Mouse (Mus musculus): ENCODE results near the gene Kcnh2.
"Not testable (repeated sequence)": the region's sequence is repeated elsewhere in the genome, so short reads cannot be mapped to it uniquely, and the experiment has no call there.

Gene Kcnh2

DNA sequence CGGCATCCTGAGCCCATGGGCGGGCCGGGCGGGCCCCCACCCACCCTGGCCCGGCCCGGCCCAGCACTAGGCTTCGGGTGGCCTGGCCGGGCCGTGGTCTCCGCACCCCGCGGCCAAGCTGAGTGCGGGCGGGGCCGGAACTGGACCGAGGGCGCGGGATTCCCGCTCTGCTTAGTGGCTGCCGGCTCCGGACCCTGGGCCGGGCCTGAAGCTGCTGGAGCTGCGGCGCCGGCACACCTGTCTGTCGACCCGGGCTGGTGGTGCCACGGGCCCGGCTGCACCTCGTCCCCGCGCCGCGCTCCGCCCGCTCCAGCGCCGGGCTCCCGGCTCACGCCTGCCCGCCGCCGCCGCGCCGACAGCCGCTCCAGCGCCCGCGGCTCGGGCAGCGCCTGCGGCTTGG lies at the start of gene Kcnh2:
Kcnh2 (minus strand) TSS at position 327 of the 400 bp plus-strand sequence.
- no peak for DNase-seq

DNA sequence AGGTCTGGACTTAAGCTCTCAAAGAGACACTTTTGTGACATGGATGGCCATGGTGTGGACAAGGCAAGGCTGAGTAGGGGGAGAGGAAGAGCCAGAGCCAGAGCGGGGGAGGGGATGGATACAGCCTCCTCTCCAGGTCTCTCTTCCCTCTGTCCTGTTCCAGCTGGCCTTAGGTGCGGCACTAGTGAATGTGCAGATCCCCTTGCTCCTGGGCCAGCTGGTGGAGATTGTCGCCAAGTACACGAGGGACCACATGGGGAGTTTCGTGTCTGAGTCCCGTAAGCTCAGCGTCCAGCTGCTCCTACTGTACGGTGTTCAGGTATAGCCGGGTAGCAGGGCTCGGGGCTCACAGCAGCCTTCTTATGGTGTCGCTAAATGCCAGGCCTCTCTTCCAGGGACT lies 49.0 kb upstream of the Kcnh2 start:
- no peak for DNase-seq

DNA sequence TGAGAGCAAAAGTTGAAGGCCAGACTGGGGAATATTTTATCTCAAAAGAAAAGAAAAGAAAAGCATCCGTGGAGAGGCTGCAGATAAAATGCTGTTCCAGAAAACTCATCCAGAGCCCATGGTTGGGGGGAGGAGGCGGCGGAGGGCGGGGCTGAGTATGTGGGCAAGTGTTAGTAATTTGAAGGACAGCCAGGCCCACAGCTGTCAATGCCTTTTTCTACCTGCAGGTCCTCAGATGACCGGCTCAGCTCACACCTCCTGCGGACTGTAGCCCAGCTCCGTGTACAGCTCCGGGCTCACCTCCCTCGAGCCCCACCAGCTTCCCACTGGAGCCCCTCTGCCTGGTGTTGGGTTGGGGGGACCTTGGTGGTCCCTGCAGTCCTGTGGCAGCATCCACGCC lies 48.3 kb upstream of the Kcnh2 start:
- DNase-seq, result no peak

DNA sequence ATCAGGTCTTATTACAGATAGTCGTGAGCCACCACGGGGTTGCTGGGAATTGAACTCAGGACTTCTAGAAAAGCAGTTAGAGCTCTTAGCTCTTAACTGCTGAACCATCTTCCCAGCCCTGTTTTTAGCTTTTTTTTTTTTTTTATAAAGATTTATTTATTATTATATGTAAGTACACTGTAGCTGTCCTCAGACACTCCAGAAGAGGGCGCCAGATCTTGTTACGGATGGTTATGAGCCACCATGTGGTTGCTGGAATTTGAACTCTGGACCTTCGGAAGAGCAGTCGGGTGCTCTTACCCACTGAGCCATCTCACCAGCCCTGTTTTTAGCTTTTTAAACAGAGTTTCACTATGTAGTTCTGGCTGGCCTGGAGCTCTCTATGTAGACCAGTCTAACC lies 44.9 kb upstream of the Kcnh2 start:
- DNase-seq, result not testable (repeated sequence)

DNA sequence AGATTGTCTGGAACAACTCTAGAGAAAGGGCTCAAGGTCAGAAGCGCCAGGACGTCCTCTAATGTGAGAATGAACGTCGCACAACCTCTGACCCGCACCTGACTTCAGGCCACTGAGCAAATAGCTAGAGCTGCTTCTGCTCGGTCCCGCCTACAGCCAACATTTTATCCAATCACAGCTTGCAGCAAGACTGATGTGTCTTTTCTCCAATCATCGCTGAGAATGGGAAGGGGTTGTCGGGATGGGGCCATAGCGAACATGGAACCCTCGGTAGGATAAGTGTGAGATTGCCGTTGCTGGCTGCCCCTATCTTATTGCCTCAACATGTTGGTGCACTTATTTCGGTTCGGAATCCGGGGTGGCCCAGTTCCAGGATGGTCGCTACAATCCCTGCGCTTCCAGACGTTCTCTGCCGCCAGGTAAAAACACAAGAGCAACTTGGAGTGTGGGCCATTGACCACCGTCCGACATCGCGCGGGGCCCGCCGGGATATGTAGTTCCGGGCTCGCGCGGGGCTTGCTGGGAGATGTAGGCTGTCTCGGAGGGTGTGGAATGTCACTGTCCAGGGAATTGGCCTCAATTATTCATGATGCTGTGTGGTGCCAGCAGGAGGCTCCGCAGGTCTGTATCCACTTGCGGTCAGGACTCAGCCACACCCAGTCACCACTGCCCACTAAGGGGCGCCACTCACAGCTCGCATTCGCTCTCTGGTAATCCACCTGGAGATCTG lies 42.9 kb upstream of the Kcnh2 start:
- DNase-seq, result peak; percentile 96

DNA sequence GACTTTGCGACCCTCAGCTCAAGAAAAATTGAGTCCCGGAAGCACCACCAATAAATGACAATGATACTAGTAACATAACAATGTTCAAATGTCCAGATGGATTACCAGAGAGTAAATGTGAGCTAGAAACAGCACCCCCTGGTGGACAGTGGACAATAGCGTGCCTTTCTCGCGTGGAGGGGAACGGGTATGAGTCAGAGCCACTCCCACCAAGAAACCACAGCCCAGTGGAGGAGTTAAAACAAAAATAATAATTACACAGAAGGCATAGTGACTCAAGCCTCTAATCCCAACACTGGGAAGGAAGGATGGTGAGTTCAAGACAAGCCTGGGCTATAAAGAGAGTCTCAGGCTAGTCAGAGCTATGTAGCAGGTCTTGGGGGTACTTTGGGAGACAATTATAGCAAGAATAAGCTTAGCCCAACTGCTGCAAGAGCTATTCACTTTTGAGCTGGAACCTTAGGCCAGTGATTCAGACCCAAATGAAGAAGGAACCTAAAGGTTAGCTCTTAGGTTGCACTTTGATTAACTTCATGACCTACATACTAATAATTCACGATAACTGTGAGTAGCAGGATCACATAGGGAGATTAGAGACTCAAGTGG lies 42.1 kb upstream of the Kcnh2 start, which contains the start of gene Abcb8:
Abcb8 (plus strand) TSS at position 272 of the 606 bp plus-strand sequence.
- peak; percentile 81 for DNase-seq

DNA sequence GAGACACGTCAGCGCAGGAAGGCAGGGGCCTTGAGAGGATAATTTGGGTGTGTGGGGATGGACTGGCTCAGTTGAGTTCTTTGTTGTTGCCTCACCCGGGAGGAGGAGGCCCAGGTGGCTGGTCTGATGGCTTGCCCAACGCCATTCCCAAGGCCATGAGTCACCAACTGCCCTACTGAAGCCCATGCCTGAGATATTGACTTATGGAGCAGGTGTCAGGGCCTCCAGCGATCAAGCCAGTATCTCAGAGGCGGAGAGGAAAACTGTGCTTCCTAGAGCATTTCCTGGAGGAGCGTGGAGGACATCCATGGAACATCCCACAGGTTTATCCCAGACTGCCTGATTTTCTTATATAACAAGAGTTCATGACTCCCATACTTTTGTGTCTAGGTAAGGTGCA lies 41.3 kb upstream of the Kcnh2 start:
- DNase-seq, result no peak

DNA sequence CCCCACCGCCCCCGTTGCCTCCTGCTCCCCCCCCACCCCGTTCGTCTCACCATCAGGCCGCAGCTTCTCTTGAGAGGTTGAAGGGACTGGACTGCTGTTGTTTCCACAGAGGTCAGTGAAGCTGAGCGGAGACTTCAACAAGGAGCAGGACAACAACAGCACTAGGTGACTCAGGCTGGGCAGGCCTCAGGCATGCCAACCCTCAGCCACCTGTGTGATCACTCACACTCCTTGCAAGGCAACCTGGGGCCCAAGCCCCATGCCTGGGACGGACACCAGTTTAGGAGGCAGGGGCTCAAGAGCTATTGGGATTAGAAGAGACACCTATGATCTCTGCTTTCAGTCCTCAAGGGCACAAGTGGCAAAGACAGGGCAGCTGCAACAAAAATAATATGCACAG lies 40.5 kb upstream of the Kcnh2 start, which contains the start of gene Atg9b:
Atg9b (minus strand) TSS at position 280 of the 400 bp plus-strand sequence.
- DNase-seq, result no peak

DNA sequence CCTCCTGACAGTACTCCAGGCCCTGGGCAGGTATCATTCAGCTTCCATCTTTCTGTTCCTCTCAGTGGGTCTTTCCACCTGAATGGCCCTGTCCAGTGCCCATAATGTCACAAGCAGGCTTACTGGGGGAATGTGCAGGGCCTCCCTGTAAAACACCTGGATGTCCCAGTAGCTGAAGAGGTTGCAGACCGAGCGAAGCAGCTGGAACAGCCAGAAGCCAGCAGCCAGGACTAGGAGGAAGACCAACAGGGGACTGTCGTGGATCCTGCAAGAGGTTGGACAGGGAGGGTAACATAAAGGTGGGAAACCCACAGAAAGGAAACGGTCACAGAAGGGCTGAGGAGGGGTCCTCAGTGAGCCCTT lies 38.2 kb upstream of the Kcnh2 start:
- no peak for DNase-seq

DNA sequence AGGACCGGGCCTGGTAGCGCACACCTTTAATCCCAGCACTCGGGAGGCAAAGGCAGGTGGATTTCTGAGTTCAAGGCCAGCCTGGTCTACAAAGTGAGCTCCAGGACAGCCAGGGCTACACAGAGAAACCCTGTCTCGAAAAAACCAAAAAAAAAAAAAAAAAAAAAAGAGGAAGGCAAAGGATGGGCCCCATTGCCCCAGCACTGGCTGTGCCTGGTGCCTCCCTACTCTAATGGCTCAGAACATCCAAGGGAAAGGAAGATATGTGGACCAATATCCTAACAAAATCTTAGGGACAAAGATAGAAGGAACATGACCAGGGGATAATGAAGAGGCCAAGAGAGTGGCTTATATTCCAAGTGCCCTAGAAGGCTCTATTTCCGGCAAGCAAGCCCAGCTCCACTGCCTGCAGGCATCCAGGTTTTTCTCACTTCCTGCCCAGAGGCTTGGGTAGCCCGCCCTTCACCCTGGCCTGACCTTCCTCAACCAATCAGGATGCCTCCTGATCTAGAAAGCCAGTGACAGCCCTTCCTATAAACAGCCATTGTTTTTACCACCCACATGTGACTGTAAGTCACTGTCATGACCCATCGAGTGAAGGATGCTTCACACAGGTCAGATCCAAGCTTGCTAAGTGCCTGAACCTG lies 37.7 kb upstream of the Kcnh2 start:
- DNase-seq, result no peak

DNA sequence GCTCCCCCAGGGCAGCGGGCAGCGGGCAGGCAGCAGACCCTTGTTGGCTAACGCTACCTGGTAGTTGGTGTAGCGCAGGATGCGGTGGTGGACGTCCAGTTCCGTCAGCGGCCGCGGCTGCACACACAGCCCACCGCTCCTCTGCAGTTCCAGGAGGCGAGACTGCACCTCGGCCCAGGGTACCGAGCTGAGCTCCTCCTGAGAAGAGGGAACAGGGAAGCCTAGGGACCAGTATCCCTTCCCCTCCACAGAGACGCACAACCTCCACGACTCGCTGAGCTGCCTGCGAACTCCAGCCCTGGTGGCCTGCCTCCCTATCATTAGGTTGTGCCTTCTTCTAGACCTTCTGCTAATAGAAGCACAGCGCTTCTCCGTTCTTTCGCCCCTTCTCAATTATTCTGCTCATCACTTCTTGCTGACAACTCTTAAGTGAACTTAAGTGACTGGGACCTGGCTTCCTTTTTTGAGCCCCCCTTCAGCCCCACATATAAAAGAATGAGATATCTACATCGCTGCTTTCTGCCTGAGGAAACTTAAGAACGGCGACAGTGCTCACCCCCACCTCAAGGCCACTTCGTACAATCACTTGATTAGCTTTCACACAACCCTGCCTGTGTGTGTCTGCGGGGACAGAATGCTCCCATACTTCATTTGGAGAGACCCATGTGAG lies 37.0 kb upstream of the Kcnh2 start:
- no peak for DNase-seq

DNA sequence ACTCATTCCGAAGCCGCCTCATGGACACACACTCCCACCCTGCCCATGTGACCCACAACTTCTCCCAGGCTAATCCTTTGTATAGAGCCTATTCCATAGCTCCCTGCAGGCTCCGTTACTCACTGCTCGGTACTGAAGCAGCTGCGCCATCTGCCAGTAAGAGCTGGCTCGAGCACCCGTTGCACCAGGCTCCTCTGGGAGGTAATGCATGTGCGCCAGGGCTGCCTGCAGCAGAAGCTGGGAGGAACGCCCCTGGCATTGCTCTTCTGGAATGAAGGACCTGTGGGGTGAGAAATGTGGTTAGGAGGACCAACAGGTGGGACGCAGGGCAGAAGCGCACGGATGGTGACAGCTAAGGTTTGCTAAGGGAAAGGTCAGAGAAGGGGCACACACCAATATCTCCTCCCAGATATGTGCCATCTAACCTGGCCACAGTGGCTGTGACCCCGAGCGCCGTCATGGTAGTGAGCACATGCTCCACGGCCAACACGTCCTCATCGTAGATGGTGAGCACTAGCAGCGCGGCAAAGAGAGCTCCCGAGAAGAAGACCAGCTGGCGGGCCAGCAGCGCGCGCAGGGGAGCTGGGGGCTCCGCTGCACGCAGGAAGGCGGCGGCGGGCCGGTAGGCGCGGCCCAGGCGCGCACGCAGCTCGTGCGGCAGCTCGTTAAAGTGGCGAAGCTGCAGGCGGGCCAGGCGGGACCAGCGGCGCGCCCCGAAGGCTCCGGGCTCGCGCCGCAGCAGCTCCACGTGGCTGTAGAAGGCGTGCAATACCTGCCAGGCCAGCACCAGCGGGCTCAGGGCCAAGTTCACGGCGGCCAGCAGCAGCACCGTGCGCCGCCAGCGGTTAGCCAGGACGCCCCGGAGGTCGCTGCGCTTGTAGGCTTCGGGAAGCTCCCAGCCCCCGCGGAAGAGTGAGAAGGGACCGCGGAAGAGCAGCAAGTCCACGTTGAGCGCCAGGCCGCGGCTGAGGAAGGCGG lies 36.1 kb upstream of the Kcnh2 start:
- DNase-seq, result peak; percentile 41

DNA sequence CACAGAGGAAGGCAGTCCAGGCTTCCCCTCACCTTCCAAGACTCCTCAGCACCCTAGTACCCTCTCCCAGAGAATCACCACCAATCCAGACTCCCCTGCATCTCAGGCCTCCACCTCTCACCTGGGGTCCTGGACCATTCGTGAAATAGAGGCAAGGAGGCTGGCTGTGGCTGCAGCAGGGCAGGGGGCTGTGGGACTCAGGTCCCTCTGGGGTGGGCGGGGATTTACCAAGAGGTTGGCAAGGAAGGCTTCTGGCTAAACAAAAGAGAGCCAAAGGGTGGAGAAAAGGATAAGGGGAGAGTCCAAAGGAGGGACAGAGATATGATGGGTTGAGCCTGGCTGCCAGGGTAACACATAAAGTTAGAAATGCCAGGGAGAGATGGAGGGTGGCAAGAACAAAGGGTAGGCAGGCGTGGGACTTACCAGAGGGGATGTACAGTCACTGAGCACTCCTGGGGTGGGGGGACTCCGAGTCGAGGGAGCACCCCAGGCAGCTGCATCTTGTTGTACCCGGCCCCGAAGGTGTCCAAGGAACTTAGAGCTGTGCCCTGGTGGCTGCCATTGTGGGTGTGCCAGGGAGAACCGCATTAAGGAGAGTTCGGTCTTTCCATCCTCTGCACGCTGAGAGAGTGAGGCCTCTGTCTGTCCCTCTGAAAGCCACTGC lies 34.6 kb upstream of the Kcnh2 start:
- no peak for DNase-seq

DNA sequence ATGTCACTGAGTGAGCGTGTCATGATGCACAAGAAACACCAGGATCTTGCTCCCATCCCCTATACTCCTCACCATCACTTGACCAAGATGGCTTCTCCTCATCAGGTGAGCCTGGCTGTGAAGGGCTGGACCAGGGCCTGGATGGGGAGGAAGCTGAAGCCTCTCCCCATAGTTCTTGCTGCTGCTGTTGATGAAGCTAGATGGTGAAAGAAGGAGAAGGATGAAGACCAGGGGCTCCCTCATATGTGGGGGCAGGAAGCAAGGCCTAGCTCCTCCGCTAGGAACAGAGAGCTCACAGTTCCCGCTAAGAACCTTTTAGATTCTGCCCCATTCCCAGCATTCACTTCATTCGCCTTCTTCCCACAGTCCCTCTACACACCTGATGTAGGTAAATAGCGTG lies 34.0 kb upstream of the Kcnh2 start:
- DNase-seq, result no peak

DNA sequence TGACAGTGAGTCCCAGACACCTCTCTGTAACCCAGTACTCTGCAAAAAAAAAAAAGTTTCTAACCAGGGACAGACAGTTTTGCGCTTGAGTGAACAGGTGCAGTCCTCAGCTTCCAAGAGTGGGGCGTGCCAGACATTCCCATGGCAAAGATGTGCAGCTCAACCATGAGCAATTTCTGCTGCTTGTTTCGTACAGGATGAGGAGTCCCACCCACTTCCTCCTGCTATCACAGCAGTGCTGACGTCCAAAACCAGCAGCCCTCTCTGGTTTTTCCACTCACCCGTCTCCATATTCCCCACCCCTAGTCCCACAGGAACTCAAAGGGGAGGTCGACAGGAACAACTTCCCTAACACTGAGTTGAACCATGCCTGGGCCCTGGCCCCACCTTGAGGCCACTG lies 33.0 kb upstream of the Kcnh2 start:
- DNase-seq, result no peak

DNA sequence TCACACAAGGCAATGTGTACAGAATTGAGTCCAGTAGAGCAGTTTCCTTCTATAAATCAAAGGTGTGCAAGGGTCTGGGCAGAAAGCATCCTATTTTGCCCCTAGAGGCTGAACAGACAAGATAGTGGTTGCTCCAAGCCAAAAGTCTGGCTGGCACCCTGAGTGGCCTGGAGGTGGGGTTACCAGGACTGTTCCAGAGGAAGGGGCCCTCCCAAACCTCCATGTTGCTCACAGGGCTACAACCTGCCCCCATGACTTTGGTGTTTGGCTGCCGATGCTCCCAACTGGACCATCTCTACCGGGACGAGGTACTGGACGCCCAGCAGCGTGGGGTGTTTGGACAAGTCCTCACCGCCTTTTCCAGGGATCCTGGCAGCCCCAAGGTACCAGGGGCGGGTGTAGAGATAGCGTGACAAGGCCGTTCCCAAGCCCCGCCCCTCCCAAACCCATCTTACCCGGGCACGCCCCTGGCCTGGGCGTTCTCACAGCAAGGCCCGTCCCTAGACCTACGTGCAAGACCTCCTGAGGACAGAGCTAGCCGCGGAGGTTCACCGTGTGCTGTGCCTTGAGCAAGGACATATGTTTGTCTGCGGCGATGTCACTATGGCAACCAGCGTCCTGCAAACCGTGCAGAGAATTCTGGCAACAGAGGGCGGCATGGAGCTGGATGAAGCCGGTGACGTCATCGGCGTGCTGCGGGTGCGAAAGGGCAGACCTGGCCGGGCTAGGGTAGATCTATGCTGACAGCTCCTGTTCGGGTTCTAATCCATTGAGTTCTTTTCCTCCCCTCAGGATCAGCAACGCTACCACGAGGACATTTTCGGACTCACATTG lies 31.8 kb upstream of the Kcnh2 start:
- DNase-seq, result peak; percentile 98

DNA sequence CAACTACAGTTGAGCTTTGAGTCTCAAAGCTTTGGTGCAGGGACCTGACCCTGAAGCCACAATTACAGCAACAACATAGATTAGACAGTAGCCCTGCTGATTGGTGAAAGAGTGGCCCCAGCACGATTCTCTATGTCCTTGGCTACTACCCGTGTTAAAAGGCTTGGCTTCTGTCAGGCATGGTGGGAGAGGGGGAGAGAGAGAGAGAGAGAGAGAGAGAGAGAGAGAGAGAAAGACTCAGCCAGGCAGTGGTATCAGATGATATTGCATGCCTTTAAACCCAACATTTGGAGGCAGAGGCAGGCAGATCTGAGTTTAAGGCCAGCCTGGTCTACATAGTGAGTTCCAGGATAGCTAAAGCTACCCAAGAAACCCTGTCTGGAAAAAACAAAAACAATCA lies 30.6 kb upstream of the Kcnh2 start:
- DNase-seq, result no peak

DNA sequence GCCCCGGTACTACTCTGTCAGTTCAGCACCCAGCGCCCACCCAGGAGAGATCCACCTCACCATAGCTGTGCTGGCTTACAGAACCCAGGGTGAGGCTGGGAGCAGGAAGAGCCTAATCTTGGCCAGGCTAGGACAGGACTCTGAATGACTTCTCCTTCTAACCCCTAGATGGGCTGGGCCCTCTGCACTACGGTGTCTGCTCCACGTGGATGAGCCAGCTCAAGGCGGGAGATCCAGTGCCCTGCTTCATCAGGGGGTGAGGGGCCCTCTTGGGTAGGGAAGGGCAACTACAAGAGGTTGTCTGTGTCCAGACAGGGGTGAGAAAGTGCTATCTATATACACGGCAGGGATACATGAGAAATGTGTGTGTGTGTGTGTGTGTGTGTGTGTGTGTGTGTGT lies 30.1 kb upstream of the Kcnh2 start:
- DNase-seq, result no peak

DNA sequence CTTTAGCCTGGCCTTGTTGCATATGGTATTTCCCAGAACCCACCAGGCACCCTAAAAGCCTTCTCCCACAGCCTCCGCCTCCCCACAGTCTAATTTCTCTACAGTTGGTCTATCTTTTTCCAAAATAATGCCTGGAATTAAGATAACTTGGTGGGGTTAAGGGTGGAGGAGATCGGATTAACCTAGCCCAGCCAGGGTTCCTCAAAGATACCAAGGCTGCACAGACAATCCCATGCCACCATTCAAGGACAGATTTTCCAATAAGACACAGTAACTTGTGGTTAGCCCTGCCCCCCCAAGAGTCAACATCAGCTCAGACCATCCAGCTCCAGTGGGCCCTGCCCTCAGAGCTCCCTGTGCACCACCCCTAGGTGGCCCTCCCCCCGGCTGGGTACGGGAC lies 29.1 kb upstream of the Kcnh2 start:
- DNase-seq, result no peak

DNA sequence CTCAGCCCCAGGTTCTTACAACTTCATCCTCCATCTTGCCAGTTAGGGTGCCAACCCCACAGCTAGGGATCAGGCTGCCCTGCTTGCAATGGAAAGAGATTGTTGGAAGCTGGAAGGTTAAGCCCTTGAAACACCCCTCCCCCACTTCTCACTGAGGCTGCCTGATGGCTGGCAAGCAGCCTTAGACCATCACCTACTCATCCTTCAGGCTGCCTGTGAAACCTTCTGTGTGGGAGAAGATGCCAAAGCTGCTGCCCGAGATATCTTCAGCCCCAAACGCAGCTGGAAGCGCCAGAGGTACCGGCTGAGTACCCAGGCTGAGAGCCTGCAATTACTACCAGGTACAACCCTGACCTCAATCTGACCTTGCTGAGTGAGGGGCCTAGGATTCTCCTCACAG lies 28.1 kb upstream of the Kcnh2 start:
- no peak for DNase-seq

DNA sequence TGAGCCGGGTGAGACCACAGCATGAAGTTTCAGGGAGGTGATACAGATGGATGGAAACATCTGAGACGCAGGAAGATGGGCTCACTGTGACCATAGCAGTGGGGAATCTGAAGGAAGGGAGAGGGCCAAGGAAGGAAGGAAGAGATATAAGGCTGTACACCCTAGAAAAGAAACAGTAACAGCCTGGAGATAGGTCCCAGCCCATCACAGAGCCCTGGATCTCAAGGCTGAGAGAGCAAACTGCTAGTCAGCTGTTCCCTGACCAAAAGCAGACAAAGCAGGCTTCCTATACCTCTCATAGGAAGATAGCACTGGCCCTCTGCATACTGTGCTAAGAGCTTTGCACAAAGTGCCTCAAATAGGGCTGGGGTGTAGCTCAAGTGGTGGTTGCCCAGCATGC lies 27.3 kb upstream of the Kcnh2 start:
- no peak for DNase-seq
